Mouse (Mus musculus): ENCODE data around the gene Gm3252. TPM values are rescaled to one million over a fixed set of nuclear protein-coding genes. Genes with fewer than 3 reads are reported as not detected.
"Not testable (repeated sequence)": the region's sequence is repeated elsewhere in the genome, so short reads cannot be mapped to it uniquely, and the experiment has no call there.

Gm3252 gene
- total RNA-seq (2021) = not detected

GRCm38 (mm10) chr14:4726038-4726880, at the start of gene Gm3252:
Gene Gm3252 (plus strand): TSS chr14:4726775.
- intact Hi-C loops (cut with DNase I); DNase-seq (ENCODE audit: low spot score): not testable (repeated sequence)

DNA sequence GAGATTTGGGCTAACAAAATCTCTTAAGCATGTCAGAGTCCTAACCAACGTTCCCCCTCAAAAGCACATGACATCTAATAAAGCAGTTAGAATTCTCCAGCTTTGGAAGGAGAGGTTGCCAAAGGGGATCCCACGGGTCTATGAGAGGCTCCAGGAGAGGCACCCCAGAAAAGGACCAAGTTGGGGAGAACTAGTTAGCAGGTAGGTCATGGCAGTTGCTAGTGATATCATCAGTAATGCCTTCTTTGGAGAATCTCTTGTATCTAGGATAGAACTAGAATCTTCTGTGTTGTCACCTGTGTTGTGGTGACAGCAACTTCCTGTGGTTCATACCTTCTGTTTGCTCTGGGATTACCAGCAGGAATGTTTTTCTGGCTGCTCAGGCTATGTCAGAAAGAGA, 17.6 kb upstream of the Gm3252 start, which contains the start of gene Gm7876:
Gene Gm7876, plus strand, starts transcription at position 301 of the 400 bp plus-strand sequence.
- DNase-seq (ENCODE audit: low spot score); intact Hi-C loops (cut with DNase I): not testable (repeated sequence)

DNA sequence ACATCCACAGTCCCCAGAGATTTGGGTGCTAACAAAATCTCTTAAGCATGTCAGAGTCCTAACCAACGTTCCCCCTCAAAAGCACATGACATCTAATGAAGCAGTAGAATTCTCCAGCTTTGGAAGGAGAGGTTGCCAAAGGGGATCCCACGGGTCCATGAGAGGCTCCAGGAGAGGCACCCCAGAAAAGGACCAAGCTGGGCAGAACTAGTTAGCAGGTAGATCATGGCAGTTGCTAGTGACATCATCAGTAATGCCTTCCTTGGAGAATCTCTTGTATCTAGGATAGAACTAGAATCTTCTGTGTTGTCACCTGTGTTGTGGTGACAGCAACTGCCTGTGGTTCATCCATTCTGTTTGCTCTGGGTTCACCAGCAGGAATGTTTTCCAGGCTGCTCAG, 49.5 kb downstream of the Gm3252 start, which contains the start of gene Gm9602:
Gene Gm9602, plus strand, starts transcription at position 301 of the 400 bp plus-strand sequence.
- DNase-seq (ENCODE audit: low spot score); intact Hi-C loops (cut with DNase I): not testable (repeated sequence)

Other genes starting within 250 kb of the Gm3252 start
- gene Gm3182, start 245.0 kb upstream of the Gm3252 start, total RNA-seq (2021) = not detected
- gene Gm3047, start 171.4 kb upstream of the Gm3252 start, total RNA-seq (2021) = not detected
- gene Gm8159, start 94.4 kb upstream of the Gm3252 start, total RNA-seq (2021) = not detected
- gene Gm3239, start 62.6 kb upstream of the Gm3252 start, total RNA-seq (2021) = not detected
- not detected for gene Gm7876, start 17.5 kb upstream of the Gm3252 start, total RNA-seq (2021)
- not detected for gene Gm9602, start 49.6 kb downstream of the Gm3252 start, total RNA-seq (2021)
- gene Gm3269, start 111.3 kb downstream of the Gm3252 start, total RNA-seq (2021) = not detected
- 1 to 10 TPM in 1 of 2 experiments, not detected in 1; 2.6 TPM for gene Gm3264, start 128.8 kb downstream of the Gm3252 start, total RNA-seq (2021)
- under 1 TPM in 1 of 2 experiments, not detected in 1; 0.25 TPM for gene Gm3278, start 165.6 kb downstream of the Gm3252 start, total RNA-seq (2021)

Measured in heart, postnatal 25 days (tissue).